ENCODE assay signal across 29 mouse cellular contexts in genomic region chr3:37139192-37139591, GRCm38 (mm10). TPM values are rescaled to one million over a fixed set of nuclear protein-coding genes. Genes with fewer than 3 reads are reported as not detected.
DNase-seq lines count a peak whose midpoint lies in the region; ATAC-seq and TF ChIP-seq lines count a peak whose summit lies in the region.
"Had no signal": no experiment of that assay in that cellular context is flagged by ENCODE, and none has a peak within 500 bp of the region (broad histone marks: within the 10 kb centered on the region; RNA-seq: fewer than 3 reads in every experiment).

No protein-coding gene starts in this region.

- no peak overlapping the region for H3K4me3 ChIP-seq in lung, adult 2 months (replicated peaks; ENCODE audit: extremely low read depth, low read depth, low read length)
- no peak overlapping the region for H3K4me3 ChIP-seq in macrophage (ENCODE audit: inconsistent target)
- H3K4me3 ChIP-seq: embryonic facial prominence, embryonic 12.5 days; embryonic facial prominence, embryonic 15.5 days; heart, embryonic 12.5 days; heart, embryonic 15.5 days; hindbrain, embryonic 10.5 days; hindbrain, embryonic 13.5 days; intestine, embryonic 15.5 days had no signal

- ATAC-seq in monocyte, adult 5-6 weeks (replicated peaks; ENCODE audit: insufficient number of reproducible peaks, low FRiP score, low TSS enrichment, poor library complexity, severe bottlenecking): peak; percentile 59
- ATAC-seq: forebrain, embryonic 14.5 days; hindbrain, embryonic 16.5 days; intestine, embryonic 15.5 days; Patski had no signal

- no peaks in the 10 kb centered on the region for H3K4me1 ChIP-seq in lung, adult 2 months (ENCODE audit: control insufficient read depth, insufficient read depth, low read length)
- H3K4me1 ChIP-seq: embryonic facial prominence, embryonic 12.5 days; embryonic facial prominence, embryonic 15.5 days; heart, embryonic 12.5 days; heart, embryonic 15.5 days; hindbrain, embryonic 10.5 days; hindbrain, embryonic 13.5 days; intestine, embryonic 15.5 days had no signal

- 82% methylated on average over 3 of the region's 3 CpGs for WGBS in lung, adult 2 months
- 66% methylated on average over 3 of the region's 3 CpGs for WGBS in macrophage (ENCODE audit: missing documents)

- TF ChIP-seq CTCF in lung, adult 2 months (IDR thresholded peaks at IDR 0.05; ENCODE audit: insufficient read depth, low read length): no peak

- DNase-seq in lung, postnatal 36 days: peak; percentile 12
- no peak for DNase-seq in lung, adult 2 months
- DNase-seq in embryo, embryonic 10 days (ENCODE audit: low spot score): no peak
- DNase-seq in layer of hippocampus, adult 11-12 months (ENCODE audit: low spot score): no peak
- DNase-seq: adrenal gland, postnatal 14 days; B cell, adult 2 months; cerebellum, adult 18-20 months; cerebellum, adult 9-10 months; cerebellum, postnatal 14 days; gastrocnemius, postnatal 25 days; heart, postnatal 10 days; heart, postnatal 36 days had no signal

- H3K79me2 ChIP-seq in macrophage (ENCODE audit: inconsistent target): no peaks in the 10 kb centered on the region

- no peak for TF ChIP-seq POLR2A in lung, adult 2 months (IDR thresholded peaks at IDR 0.05; ENCODE audit: borderline replicate concordance, extremely low read depth, low read depth, low read length)

- peak overlapping the region; percentile 88 for H3K27ac ChIP-seq in macrophage
- H3K27ac ChIP-seq: embryonic facial prominence, embryonic 12.5 days; embryonic facial prominence, embryonic 15.5 days; heart, embryonic 15.5 days; hindbrain, embryonic 10.5 days; hindbrain, embryonic 13.5 days; intestine, embryonic 15.5 days had no signal

- H3K36me3 ChIP-seq in macrophage (ENCODE audit: inconsistent target): no peaks in the 10 kb centered on the region
- H3K36me3 ChIP-seq: embryonic facial prominence, embryonic 12.5 days; embryonic facial prominence, embryonic 15.5 days; G1E; heart, embryonic 12.5 days; heart, embryonic 15.5 days; hindbrain, embryonic 10.5 days; hindbrain, embryonic 13.5 days; intestine, embryonic 15.5 days had no signal

RNA-seq across cellular contexts. Expression of gene Il2, which starts 13.4 kb away (rescaled TPM):
- polyA plus RNA-seq in lung, adult 2 months (2012; rRNA removed): not detected in 2 replicates
- total RNA-seq in macrophage (2018; cell fraction: chromatin; rRNA removed): not detected
- total RNA-seq in macrophage (2018; cell fraction: cytosol; rRNA removed): under 1 TPM in 3 of 26 experiments, not detected in 23; 0.14 to 0.15 (median 0.14) TPM
- total RNA-seq in macrophage (2018; cell fraction: nucleus; rRNA removed): not detected
- polyA plus RNA-seq in macrophage (2018): not detected in 3 replicates
- total RNA-seq in monocyte, adult 5-6 weeks (2017): 1.0 TPM in 1 of 3 replicates, not detected in the others
- total RNA-seq: adrenal gland, adult 18-20 months; adrenal gland, postnatal 14 days; adrenal gland, postnatal 4 days; G1E; gastrocnemius, adult 8-10 months; gastrocnemius, postnatal 25 days; heart, postnatal 10 days; heart, postnatal 36 days had no signal
- polyA plus RNA-seq: G1E; gonadal fat pad, adult 2 months had no signal
